Mouse (Mus musculus): ENCODE data around the gene Coro6.
A peak's percentile ranks its signal among the peaks of the same experiment; 100 is the strongest.

The Coro6 gene

DNA sequence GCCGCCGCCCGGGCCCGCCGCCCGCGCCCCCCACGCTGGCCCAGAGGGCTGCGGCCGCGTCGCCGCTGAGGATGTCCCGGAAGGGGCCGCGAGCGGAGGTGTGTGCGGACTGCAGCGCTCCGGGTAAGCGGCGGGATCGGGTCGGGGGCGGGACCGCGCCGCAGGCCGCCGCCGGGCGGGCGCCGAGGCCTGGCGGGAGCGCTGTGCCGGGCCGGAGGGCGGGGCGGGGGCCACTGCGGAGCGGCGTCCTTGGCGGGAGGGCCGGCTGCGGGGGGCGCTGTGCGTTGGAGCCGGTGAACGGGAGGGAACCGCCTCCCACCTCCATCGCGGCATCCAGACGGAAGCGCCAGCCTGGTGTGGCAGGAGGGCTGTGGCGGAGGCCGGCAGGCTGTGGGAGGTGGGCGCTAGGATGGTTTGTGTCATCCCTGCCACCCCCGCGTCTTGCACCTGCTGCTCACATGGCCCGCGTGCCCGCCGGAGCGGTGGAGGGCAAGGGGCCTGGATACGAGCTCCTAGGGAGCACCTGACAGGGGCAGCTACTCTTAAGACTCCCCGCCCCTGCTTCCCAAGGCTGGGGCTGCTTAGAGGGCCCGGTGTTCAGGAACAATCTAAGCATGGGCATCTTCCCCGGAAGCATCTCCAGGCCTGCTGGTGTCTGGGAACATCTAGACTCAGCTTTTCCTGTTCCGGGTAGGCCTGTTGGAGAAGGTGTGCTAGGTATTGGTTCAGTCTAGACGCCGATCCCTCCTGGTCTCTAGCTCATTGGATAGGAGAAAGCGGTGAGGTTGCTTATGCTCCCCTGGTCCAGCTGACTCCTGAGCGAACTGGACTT, 31.5 kb downstream of the Coro6 start, which contains the start of gene Git1:
TSS of gene Git1 (plus strand) at position 51 of the 832 bp plus-strand sequence.
- DNase-seq (ENCODE audit: low spot score in 2 of 2) = peak in 1 of 2 experiments; percentile 37

DNA sequence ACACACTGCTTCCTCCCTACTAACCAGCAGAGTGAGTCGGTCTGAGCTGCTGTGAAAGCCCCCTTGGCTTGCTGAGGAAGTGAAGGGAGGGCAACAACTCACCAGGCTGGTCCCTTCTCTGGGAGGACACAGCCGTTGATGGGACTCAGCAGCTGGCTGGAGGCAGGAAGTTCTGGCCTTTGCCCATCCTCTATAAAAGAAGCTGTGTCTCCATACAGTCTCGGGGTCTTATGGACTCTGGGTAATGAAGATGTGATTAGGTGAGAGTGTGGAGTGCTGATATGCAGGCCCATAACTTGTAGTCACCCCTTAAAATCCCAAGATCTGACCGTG, 32.1 kb downstream of the Coro6 start:
- DNase-seq (ENCODE audit: low spot score in 2 of 2) = no peak

DNA sequence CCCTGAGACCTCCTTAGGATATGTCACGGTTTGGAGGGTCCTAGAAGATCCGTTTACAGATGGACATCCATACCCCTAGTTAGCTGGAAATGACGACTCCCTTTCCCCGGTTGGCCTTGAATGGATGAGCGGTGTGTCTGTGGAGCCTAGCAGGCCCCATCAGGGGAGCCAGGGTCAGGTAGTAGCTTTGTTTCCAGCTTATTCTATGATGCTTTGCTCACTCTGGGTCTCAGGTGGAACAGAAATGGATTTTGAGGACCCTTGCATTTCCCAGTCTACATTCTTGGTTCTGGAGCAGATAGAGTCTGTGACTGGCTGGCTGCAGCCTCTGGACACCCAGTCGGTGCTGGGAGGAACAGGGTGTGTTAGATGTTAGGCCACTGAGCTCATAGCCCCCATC, 32.6 kb downstream of the Coro6 start:
- DNase-seq (ENCODE audit: low spot score in 2 of 2) = no peak

DNA sequence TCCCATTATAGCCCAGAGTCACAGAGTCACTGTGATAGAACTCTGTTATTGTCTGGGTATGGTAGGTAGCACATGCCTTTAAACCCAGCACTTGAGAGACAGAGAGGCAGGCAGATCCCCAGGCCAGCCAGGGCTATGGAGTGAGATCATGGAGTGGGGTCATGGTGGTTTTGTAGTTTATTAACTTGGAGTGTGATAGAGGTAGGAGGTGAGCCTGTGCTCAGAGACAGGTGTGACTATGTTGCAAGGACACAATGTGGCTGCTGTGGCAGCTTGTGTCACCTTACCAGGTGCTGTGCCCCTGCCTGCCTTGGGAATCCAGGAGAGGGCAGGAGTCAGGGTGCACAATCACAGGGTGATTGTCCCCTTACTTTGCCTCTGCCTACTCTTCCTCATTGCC, 33.3 kb downstream of the Coro6 start:
- no peak for DNase-seq (ENCODE audit: low spot score in 2 of 2)

DNA sequence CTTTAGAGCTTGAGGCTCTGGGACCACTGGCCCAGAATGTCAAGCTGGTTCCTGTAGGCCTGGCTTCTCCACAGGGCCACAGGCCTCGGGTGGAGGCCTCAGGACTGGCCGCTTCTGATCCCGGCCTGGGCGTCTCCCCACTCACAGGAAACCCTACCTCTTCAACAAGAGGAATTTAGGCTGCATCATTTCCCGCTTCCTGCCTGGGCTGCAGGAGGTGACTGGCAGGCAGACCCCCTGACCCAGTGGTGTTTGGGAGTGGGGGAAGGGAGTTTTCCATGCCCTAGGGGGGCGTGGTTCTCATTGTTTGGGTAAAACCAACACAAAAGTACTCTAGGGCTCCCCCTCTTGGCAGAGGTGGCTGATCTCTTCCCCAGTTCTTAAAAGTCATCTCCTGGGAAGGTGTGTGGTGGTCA, 35.1 kb downstream of the Coro6 start:
- peak in 1 of 2 experiments; percentile 55 for DNase-seq (ENCODE audit: low spot score in 2 of 2)

DNA sequence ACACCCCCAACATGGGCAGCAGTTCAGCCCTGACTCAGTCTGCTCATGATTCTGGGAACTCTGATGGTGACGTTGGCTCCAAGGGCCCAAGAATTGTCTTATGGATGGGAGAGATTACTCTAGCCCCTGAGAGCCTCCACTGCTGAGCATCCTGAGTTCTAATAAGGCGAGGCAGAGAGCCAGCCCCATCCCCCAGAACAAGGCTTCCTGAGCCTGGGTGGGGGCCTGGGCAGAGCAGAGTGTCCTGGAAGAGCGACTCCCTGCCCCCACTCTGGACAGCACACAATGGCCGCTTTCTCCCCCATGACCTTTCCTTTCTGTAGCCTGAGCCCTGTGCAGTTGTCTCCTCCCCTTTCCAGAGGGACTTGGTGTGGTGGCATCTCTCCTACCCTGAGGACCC, 35.6 kb downstream of the Coro6 start:
- no peak for DNase-seq (ENCODE audit: low spot score in 2 of 2)

DNA sequence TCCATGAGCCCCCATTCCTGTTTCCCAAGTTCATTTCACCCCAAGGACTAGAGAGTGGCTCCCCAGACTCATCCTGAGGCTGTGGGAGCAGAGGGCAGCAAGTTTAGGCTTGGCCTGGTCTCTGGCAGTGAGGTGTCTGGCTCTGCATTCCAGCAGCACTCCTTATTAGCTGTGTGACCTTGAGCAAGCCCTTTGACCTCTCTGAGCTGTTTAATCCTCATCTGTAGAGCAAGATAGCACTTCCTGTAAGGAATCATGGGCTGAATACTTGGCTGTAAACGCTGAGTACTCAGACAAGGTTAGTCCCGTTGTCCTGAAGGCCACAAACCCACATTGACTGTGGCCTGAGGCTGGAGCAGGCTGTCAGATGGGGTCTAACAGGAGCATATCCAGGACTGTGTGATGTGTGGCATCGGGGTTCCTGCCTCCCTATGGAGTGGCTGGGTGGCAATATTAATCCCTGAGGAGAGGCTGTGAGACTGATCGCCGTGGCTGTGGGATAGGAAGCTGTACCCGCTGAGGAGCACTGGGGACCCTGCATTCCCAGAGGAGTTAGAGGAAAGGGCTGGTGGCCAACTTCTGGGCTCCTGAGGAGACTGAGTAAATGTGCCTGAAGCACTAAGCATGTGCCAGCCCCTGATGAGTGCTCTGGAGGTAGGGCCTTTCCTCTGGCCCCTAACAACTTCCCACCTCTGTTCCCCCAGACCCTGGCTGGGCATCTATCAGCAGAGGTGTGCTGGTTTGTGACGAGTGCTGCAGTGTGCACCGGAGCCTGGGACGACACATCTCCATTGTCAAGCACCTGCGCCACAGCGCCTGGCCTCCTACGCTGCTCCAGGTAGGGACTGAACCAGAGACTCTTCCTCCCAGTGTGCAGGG, 36.3 kb downstream of the Coro6 start:
- DNase-seq (ENCODE audit: low spot score in 2 of 2) = no peak

DNA sequence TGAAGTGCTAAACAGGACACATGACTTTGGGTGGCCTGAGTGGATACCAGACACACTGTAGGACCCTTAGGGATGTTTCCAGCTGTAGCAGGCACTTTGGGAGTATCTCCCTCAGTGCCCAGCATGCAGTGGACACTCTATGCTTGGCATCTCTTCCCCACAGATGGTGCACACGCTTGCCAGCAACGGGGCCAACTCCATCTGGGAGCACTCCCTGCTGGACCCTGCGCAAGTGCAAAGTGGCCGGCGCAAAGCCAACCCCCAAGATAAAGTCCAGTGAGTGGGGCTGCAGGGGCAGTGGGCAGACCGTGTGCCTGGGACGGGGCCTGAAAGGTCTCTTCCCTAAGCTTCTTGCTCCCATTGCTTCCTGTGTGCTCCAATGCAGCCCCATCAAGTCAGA, 37.1 kb downstream of the Coro6 start:
- DNase-seq (ENCODE audit: low spot score in 2 of 2) = no peak

DNA sequence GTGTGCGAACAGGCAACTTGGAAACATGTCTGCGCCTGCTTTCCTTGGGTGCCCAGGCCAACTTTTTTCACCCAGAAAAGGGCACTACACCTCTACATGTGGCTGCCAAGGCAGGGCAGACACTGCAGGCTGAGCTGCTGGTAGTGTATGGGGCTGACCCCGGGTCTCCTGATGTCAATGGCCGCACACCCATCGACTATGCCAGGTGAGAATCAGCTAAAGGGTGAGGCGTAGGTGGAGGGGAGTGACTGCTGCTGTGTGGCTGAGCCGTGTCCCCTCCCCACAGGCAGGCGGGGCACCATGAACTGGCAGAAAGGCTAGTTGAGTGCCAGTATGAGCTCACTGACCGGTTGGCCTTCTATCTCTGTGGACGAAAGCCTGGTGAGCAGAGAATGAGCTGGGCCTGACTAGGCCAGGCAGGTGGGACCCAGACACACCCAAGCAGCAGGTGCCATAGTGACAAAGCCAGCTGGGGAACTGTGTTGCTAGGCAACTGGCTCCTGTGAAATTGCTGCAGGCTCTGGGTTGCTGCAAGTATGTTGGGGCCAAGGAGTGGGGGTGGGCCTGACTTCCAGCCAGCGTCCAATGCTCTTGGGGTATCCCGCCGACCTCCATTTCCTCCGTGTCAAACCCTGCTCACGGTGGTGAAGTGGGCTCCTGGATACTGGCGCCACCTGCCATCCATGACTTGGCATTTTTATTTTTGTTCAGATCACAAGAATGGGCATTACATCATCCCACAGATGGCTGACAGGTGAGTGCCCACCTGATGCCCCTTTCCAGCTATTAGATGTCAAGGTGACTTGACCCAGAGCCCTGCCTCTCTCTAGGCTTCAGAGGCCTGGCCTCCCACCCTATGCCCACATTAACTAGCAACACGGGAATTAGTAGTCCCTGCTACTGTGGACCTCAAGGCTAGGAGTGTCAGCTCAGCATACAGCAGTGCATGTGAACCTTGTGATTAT, 38.4 kb downstream of the Coro6 start:
- no peak for DNase-seq (ENCODE audit: low spot score in 2 of 2)

DNA sequence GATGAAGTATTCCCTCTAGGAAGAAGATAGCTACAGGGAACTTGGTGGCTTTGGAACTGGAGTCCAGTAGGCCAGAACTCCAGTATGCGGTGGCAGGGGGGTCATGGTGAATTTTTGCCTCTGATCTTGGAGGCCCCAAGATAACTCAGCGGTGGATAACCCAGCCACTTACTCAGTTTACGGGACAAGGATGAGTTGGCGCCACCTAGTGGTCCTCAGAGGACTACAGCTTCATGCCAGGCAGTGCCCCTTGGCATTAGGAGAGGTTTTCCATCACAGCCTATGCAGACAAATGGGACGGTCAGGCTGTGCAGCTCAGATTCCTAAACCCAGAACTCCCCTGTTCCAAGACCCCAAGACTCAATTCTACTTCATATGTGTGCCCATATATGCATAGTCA, 39.2 kb downstream of the Coro6 start:
- peak; percentile 60 to 74 for DNase-seq (ENCODE audit: low spot score in 2 of 2)

DNA sequence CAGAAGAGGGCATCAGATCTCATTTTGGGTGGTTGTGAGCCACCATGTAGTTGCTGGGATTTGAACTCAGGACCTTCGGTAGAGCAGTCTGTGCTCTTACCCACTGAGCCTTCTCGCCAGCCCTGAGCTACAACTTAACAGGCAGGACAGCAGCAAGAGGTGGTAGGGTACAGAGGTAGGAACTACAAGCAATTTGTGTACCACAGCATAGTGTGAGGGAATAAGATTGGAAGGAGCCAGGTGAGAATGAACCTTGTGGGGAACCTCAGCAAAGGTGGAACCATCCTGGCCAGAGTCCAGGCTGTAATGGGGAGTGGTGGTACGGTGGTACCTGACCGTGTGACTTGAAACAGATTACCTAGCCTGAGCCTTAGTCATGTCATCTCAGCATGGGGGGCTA, 39.8 kb downstream of the Coro6 start:
- no peak for DNase-seq (ENCODE audit: low spot score in 2 of 2)

DNA sequence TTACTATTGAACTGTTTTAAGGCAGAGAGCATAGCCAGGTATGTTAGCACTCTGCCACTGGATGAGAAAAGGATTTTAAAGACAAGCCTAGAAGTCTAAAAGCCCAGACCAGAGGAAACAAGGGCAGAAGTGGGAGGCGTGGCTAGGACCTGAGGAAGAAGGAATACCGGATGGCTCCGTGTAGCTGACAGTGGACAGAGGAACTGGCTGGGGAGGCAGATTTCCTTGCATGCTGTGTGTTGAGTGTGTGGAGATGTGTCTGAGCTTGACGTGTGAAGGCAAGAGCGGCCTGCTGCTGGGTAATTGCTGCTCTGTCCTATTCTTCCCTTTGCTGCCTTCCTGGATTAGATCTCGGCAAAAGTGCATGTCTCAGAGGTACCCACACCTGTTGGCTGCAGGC, 40.3 kb downstream of the Coro6 start:
- no peak for DNase-seq (ENCODE audit: low spot score in 2 of 2)

DNA sequence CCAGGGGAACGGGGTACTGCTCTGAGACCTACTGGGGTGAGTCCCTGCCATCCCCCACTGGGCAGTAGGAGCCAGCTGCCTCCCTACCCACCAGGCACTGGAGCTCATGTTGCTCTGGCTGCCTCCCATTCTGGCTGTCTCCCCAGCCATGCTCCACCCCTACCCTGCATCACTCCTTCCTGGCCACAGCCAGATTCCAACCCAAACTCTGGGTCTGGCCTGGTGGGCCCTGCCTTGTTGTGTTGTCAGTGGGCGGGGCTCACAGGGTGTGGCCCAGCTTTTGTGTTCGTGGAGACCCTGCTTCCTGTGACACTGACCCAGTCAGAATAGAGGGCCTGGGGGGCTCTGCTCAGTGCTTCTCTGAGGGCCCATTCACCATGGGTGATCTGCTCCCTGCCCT, 41.3 kb downstream of the Coro6 start:
- DNase-seq (ENCODE audit: low spot score in 2 of 2) = no peak

DNA sequence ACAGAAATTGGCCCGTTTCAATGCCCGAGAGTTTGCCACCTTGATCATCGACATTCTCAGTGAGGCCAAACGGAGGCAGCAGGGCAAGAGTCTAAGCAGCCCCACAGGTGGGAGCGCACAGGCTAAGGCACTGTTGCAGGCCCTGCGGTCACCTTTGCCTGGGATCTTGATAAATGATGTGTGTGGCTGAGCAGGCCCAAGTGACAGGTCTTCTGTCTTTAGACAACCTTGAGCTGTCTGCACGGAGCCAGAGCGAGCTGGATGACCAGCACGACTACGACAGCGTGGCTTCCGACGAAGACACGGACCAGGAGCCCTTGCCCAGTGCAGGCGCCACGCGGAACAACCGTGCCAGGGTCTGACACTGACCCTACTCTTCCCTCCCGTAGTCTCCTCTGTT, 42.2 kb downstream of the Coro6 start:
- no peak for DNase-seq (ENCODE audit: low spot score in 2 of 2)

DNA sequence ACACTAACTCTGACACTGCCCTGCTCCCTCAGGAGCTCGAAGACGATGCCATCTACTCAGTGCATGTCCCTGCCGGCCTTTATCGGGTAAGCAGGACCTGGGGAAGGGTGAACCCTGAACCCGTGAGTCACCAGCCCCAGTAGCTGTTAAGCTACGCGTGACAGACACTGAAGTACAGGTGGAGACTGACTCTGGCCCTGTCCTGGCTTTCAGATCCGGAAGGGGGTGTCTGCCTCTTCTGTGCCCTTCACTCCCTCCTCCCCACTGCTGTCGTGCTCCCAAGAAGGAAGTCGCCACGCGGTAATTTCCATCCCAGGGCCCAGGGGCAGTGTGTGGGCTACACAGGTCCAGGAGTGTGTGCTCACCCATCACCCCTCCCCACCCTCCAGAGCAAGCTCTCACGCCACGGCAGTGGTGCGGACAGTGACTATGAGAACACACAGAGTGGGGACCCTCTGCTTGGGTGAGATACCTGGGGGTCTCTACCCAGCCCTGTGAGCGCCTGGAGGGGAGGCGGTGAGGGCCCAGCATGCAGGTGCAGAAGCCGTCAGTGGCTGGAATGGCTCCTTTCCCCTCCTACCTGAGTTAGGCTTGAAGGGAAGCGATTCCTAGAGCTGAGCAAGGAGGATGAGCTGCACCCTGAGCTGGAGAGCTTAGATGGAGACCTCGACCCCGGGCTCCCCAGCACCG, 43.2 kb downstream of the Coro6 start:
- DNase-seq (ENCODE audit: low spot score in 2 of 2) = no peak

DNA sequence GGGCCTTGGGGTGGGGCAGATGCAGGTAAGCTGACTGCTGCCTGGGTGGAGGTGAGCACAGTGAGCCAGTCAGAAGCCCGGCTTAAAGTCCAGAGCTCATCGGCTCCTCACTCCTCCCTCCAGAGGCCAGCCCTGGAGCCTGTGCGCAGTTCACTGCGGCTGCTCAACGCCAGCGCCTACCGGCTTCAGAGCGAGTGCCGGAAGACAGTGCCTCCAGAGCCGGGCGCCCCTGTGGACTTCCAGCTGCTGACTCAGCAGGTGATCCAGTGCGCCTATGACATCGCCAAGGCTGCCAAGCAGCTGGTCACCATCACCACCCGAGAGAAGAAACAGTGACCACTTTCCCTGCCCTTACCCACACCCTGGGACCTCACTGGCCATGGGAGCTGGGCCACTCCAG, 44.1 kb downstream of the Coro6 start:
- DNase-seq (ENCODE audit: low spot score in 2 of 2) = no peak

DNA sequence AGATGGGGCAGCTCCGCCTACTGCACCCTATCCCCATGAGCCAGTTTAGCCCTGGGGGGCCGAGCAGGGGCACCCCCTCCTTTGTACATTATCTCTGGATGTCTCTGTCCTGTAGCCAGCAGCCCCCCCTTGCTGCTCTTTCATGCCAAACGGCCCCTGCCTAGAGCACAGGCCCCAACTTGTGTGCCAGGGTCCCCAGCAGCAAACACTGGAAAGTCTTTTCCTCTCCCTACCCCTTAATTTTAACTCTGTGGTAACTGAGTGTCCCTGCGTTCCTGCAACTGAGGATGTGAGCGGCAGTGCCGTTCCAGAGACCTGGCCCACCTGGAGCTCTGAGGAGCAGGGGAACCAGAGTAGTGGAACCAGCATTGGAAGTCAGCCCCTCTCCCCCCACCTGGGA, 44.7 kb downstream of the Coro6 start:
- no peak for DNase-seq (ENCODE audit: low spot score in 2 of 2)

DNA sequence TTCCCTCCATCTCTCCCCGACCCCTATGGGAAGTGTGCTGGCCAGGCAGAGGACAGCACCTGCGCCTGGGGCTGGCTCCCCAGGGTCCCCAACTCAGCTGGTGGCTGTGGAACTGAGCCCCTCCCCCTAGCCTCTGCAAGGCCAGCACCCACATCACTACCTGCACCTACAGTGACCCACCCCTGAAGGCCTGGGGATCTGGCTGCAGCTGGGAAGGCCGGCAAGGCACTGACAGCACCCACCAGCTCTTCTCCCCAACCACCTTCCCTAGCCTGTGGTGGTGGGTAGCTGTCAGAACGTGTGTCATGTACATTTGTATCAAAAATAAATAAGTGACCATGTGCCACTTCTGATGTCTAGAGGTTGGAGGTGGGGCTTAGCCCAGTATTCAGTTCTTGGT, 45.2 kb downstream of the Coro6 start:
- no peak for DNase-seq (ENCODE audit: low spot score in 2 of 2)

DNA sequence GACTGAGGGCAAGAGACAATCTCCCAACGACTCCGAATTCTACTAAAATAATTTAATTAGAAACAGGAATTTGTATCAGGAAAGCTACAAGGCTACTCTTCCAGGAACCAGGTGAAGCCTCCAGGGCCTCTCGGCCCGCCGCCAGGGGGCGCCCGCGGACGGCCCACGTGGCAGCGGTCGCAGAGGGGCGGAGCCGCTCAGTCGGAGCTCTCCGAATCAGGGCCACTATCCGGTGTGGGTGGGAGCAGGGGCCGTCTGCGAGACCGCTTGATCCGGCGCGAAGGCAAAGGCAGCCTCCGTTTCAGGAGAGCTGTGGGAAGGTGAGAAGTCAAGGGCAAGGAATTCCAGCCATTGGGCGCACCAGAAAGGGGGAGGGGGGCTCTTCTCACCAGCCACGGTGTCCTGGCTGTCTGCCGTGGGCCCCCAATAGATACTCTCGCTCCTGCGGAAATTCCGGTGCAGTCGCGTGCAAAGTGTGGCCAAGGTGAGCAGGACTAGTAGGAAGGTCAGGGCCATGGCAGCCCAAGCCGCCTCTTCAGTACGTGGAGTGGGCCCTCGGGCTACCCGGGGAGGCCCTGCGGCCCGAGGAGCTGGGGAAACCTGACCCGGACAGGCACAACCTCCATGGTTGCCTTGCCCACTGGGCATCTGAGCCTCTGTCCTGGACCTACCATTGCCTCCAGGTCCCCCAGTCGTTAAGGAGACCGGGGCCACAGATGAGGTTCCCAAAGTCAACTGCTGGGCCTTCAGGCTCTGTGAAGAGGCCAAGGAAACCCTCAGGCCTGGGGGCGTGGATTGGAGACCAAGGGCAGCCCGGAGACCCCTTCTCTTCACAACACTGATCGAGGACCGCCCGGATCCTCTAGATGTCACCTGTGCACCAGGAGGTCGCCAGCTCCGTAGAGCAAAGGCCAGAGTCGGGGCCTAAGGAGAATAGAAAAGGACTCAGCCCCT, 46.1 kb downstream of the Coro6 start:
- peak; percentile 75 to 84 for DNase-seq (ENCODE audit: low spot score in 2 of 2)

DNA sequence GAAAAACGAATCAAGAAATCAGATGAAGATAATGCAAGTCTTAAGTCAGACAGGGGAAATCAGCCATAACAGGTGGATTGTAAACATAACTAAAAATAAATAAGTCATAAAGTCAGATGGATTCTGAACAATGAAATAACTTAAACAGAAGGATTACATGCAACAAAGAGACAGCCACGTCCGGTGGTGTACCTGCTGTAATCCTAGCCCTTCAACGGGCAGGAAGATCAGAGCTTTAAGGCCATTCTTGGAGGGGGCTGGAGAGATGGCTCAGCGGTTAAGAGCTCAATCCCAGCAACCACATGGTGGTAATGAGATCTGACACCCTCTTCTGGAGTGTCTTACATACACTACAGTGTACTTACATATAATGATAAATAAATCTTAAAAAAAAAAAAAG, 49.1 kb downstream of the Coro6 start:
- no peak for DNase-seq (ENCODE audit: low spot score in 2 of 2)
